ENCODE assay signal across 10 mouse cellular contexts in genomic region chr5:138757616-138758015, GRCm38 (mm10). TPM values are rescaled to one million over a fixed set of nuclear protein-coding genes. Genes with fewer than 3 reads are reported as not detected.
A peak's percentile ranks its signal among the peaks of the same experiment; 100 is the strongest.
DNase-seq lines count a peak whose midpoint lies in the region; ATAC-seq and TF ChIP-seq lines count a peak whose summit lies in the region.
"Had no signal": no experiment of that assay in that cellular context is flagged by ENCODE, and none has a peak within 500 bp of the region (broad histone marks: within the 10 kb centered on the region; RNA-seq: fewer than 3 reads in every experiment).

No protein-coding gene starts in this region.

- peak overlapping the region; percentile 83 for H3K4me2 ChIP-seq in hindbrain, embryonic 16.5 days (ENCODE audit: low read length)
- H3K4me2 ChIP-seq in liver, embryonic 13.5 days, result peak overlapping the region; percentile 46

- H3K27ac ChIP-seq in hindbrain, embryonic 16.5 days (ENCODE audit: low read depth, low read length), result no peak overlapping the region; the same call in 1 of the 2 replicates
- H3K27ac ChIP-seq in liver, embryonic 13.5 days, result peak overlapping the region; percentile 71
- 0 out of 2 replicates have a peak overlapping the region, but pooled peaks have one; percentile 3 for H3K27ac ChIP-seq in olfactory bulb, adult 2 months (ENCODE audit: insufficient read depth, low read depth, low read length)
- H3K27ac ChIP-seq: heart, embryonic 10.5 days had no signal

- no peaks in the 10 kb centered on the region for H3K9me3 ChIP-seq in megakaryocyte, embryonic 14.5 days
- no peaks in the 10 kb centered on the region for H3K9me3 ChIP-seq in hindbrain, embryonic 16.5 days (ENCODE audit: control insufficient read depth, low read length)
- H3K9me3 ChIP-seq in liver, embryonic 13.5 days (replicated peaks), result no peaks in the 10 kb centered on the region
- H3K9me3 ChIP-seq: heart, embryonic 10.5 days had no signal

- H3K4me1 ChIP-seq in megakaryocyte, embryonic 14.5 days, result peaks cover 20% of the 10 kb centered on the region
- peaks cover 63% of the 10 kb centered on the region for H3K4me1 ChIP-seq in hindbrain, embryonic 16.5 days (ENCODE audit: control insufficient read depth, insufficient read depth, low read depth, low read length)
- peaks cover 18% of the 10 kb centered on the region; the same call in 1 of the 2 replicates for H3K4me1 ChIP-seq in liver, embryonic 13.5 days (replicated peaks)
- peaks cover 55% of the 10 kb centered on the region for H3K4me1 ChIP-seq in olfactory bulb, adult 2 months (ENCODE audit: control insufficient read depth, insufficient read depth, low read length)

- TF ChIP-seq CTCF in olfactory bulb, adult 2 months (IDR thresholded peaks at IDR 0.05; ENCODE audit: insufficient read depth, low read depth, low read length), result no peak

- no peak for TF ChIP-seq POLR2A in olfactory bulb, adult 2 months (IDR thresholded peaks at IDR 0.05; ENCODE audit: insufficient read depth, low read depth, low read length)

- intact Hi-C loops in left cerebral cortex, postnatal 10 days (cut with DNase I), result no loop called here

- peaks cover 96% of the 10 kb centered on the region for H3K27me3 ChIP-seq in megakaryocyte, embryonic 14.5 days (replicated peaks)
- H3K27me3 ChIP-seq in hindbrain, embryonic 16.5 days (replicated peaks; ENCODE audit: control insufficient read depth, insufficient read depth, low read length), result no peaks in the 10 kb centered on the region
- H3K27me3 ChIP-seq in liver, embryonic 13.5 days, result peaks cover 56% of the 10 kb centered on the region

- H3K4me3 ChIP-seq in megakaryocyte, embryonic 14.5 days (replicated peaks), result peak overlapping the region; percentile 81
- peak overlapping the region; percentile 81 for H3K4me3 ChIP-seq in hindbrain, embryonic 16.5 days (ENCODE audit: low read length)
- peak overlapping the region; percentile 36; the same call in 1 of the 2 replicates for H3K4me3 ChIP-seq in liver, embryonic 13.5 days (replicated peaks)
- H3K4me3 ChIP-seq in olfactory bulb, adult 2 months (ENCODE audit: insufficient read depth, low read depth, low read length), result peak overlapping the region; percentile 80
- H3K4me3 ChIP-seq: heart, embryonic 10.5 days had no signal

- H3K36me3 ChIP-seq in megakaryocyte, embryonic 14.5 days (replicated peaks; ENCODE audit: low read length), result peaks cover 6% of the 10 kb centered on the region
- H3K36me3 ChIP-seq in hindbrain, embryonic 16.5 days (ENCODE audit: control insufficient read depth, insufficient read depth, low read length), result peaks cover 13% of the 10 kb centered on the region
- no peaks in the 10 kb centered on the region for H3K36me3 ChIP-seq in liver, embryonic 13.5 days
- H3K36me3 ChIP-seq: heart, embryonic 10.5 days had no signal

- WGBS in hindbrain, embryonic 16.5 days, result 87% methylated on average over 12 of the region's 12 CpGs
- WGBS in liver, embryonic 13.5 days (ENCODE audit: insufficient replicate concordance), result 74% methylated on average over 12 of the region's 12 CpGs
- 70% methylated on average over 12 of the region's 12 CpGs for WGBS in olfactory bulb, adult 2 months

- peak overlapping the region; percentile 94 for H3K9ac ChIP-seq in hindbrain, embryonic 16.5 days (ENCODE audit: low read depth, low read length)
- H3K9ac ChIP-seq in liver, embryonic 13.5 days, result no peak overlapping the region

- DNase-seq in liver, embryonic 13.5 days, result no peak
- DNase-seq in left cerebral cortex, postnatal 10 days (ENCODE audit: extremely low spot score in 1 of 2, low spot score in 2 of 2), result no peak
- no peak for DNase-seq in left cerebral cortex, adult 9 months (ENCODE audit: low spot score in 2 of 2)
- no peak for DNase-seq in spleen, postnatal 10 days (ENCODE audit: low spot score in 2 of 2)
- DNase-seq: cerebellum, adult 11-12 months had no signal

- ATAC-seq in megakaryocyte, adult 5-6 weeks (ENCODE audit: poor library complexity, severe bottlenecking), result no peak
- ATAC-seq in hindbrain, embryonic 16.5 days, result no peak
- ATAC-seq in liver, embryonic 13.5 days (ENCODE audit: low read depth), result no peak

RNA-seq across cellular contexts. Expression of gene Fam20c, which starts 3.3 kb away (rescaled TPM):
- 8.0 and 54.6 TPM in 2 replicates for polyA plus RNA-seq in megakaryocyte, embryonic 14.5 days (2012; ENCODE audit: insufficient read depth, low replicate concordance)
- total RNA-seq in megakaryocyte, adult 5-6 weeks (2015), result 9.6 and 10.3 TPM in 2 replicates
- total RNA-seq in megakaryocyte, adult 5-6 weeks (2017), result 14.0 and 19.0 TPM in 2 replicates
- 44.0 and 48.9 TPM in 2 replicates for polyA plus RNA-seq in hindbrain, embryonic 16.5 days (2015; fragmentation: Nextera tagmentation; extraction: Ambion mirVana)
- 6.0 and 6.5 TPM in 2 replicates for polyA plus RNA-seq in liver, embryonic 13.5 days (2015; fragmentation: Nextera tagmentation; extraction: Ambion mirVana)
- polyA plus RNA-seq in olfactory bulb, adult 2 months (2012; ENCODE audit: insufficient read depth, insufficient read length, low replicate concordance, missing spikeins), result not detected in 2 replicates
- 10 to 100 TPM; 49.0 to 49.2 TPM for total RNA-seq in left cerebral cortex, postnatal 10 days (2021)
